Comparison of ENCODE assay signal across 19 mouse cellular contexts in genomic region chr4:155185845-155186244, GRCm38 (mm10). TPM values are rescaled to one million over a fixed set of nuclear protein-coding genes. Genes with fewer than 3 reads are reported as not detected.
A peak's percentile ranks its signal among the peaks of the same experiment; 100 is the strongest.
DNase-seq lines count a peak whose midpoint lies in the region; ATAC-seq and TF ChIP-seq lines count a peak whose summit lies in the region.
"Had no signal": no experiment of that assay in that cellular context is flagged by ENCODE, and none has a peak within 500 bp of the region (broad histone marks: within the 10 kb centered on the region; RNA-seq: fewer than 3 reads in every experiment).

No protein-coding gene starts in this region.

- no peak for TF ChIP-seq CTCF in heart, postnatal 0 days (IDR thresholded peaks at IDR 0.05; ENCODE audit: low read depth)
- TF ChIP-seq CTCF in stomach, postnatal 0 days (IDR thresholded peaks at IDR 0.05; ENCODE audit: low read depth), result no peak

- no peak overlapping the region for H3K27ac ChIP-seq in heart, embryonic 11.5 days (ENCODE audit: low read depth, low read length)
- 0 out of 2 replicates have a peak overlapping the region, but pooled peaks have one; percentile 61 for H3K27ac ChIP-seq in heart, postnatal 0 days (ENCODE audit: low read depth)
- peak overlapping the region; percentile 10; the same call in 1 of the 2 replicates for H3K27ac ChIP-seq in limb, embryonic 13.5 days
- H3K27ac ChIP-seq in limb, embryonic 10.5 days, result no peak overlapping the region
- H3K27ac ChIP-seq in stomach, postnatal 0 days (replicated peaks), result 0 out of 2 replicates have a peak overlapping the region, but pooled peaks have one; percentile 53
- H3K27ac ChIP-seq: embryonic facial prominence, embryonic 10.5 days; forebrain, embryonic 15.5 days; hindbrain, embryonic 13.5 days had no signal

- H3K36me3 ChIP-seq in heart, embryonic 11.5 days (ENCODE audit: control insufficient read depth, insufficient read depth, low read length), result no peaks in the 10 kb centered on the region
- no peaks in the 10 kb centered on the region for H3K36me3 ChIP-seq in heart, postnatal 0 days (replicated peaks; ENCODE audit: control insufficient read depth, insufficient read depth, low read length)
- H3K36me3 ChIP-seq in limb, embryonic 13.5 days, result peaks cover 4% of the 10 kb centered on the region; the same call in 1 of the 2 replicates
- peaks cover 9% of the 10 kb centered on the region; the same call in 1 of the 2 replicates for H3K36me3 ChIP-seq in limb, embryonic 10.5 days
- H3K36me3 ChIP-seq in stomach, postnatal 0 days (ENCODE audit: control insufficient read depth, insufficient read depth, low read length), result no peaks in the 10 kb centered on the region
- H3K36me3 ChIP-seq: forebrain, embryonic 15.5 days; hindbrain, embryonic 13.5 days; intestine, embryonic 15.5 days had no signal

- H3K9ac ChIP-seq in heart, embryonic 11.5 days (ENCODE audit: low read depth, low read length), result 0 out of 2 replicates have a peak overlapping the region, but pooled peaks have one; percentile 36
- H3K9ac ChIP-seq in heart, postnatal 0 days (replicated peaks; ENCODE audit: low read depth, low read length), result no peak overlapping the region
- H3K9ac ChIP-seq in limb, embryonic 13.5 days, result no peak overlapping the region
- no peak overlapping the region for H3K9ac ChIP-seq in stomach, postnatal 0 days (ENCODE audit: low read length)
- H3K9ac ChIP-seq: forebrain, embryonic 15.5 days; hindbrain, embryonic 13.5 days; intestine, embryonic 15.5 days had no signal

- no peak for ATAC-seq in heart, embryonic 11.5 days (replicated peaks; ENCODE audit: insufficient number of reproducible peaks, low FRiP score, low TSS enrichment)
- ATAC-seq in heart, postnatal 0 days (ENCODE audit: insufficient read depth, low read depth), result no peak
- ATAC-seq in limb, embryonic 13.5 days (ENCODE audit: low FRiP score, low read depth), result no peak
- no peak for ATAC-seq in stomach, postnatal 0 days (ENCODE audit: low FRiP score, low TSS enrichment)
- ATAC-seq: forebrain, embryonic 15.5 days; intestine, embryonic 15.5 days had no signal

- 88% methylated on average over 9 of the region's 9 CpGs for WGBS in heart, embryonic 11.5 days (ENCODE audit: insufficient replicate concordance)
- WGBS in heart, postnatal 0 days, result 83% methylated on average over 9 of the region's 9 CpGs
- WGBS in limb, embryonic 13.5 days, result 90% methylated on average over 9 of the region's 9 CpGs
- WGBS in limb, embryonic 10.5 days, result 92% methylated on average over 9 of the region's 9 CpGs
- 83% methylated on average over 9 of the region's 9 CpGs for WGBS in stomach, postnatal 0 days

- no peaks in the 10 kb centered on the region for H3K9me3 ChIP-seq in heart, embryonic 11.5 days (replicated peaks; ENCODE audit: control insufficient read depth, low read length)
- H3K9me3 ChIP-seq in heart, postnatal 0 days (replicated peaks; ENCODE audit: control insufficient read depth, low read length), result no peaks in the 10 kb centered on the region
- H3K9me3 ChIP-seq in limb, embryonic 13.5 days, result no peaks in the 10 kb centered on the region
- H3K9me3 ChIP-seq in limb, embryonic 10.5 days (replicated peaks), result no peaks in the 10 kb centered on the region
- H3K9me3 ChIP-seq in stomach, postnatal 0 days (ENCODE audit: control insufficient read depth, low read length), result no peaks in the 10 kb centered on the region
- H3K9me3 ChIP-seq: embryonic facial prominence, embryonic 10.5 days; forebrain, embryonic 15.5 days; hindbrain, embryonic 13.5 days; intestine, embryonic 15.5 days had no signal

- no peak overlapping the region for H3K4me2 ChIP-seq in heart, embryonic 11.5 days
- no peak overlapping the region for H3K4me2 ChIP-seq in heart, postnatal 0 days (ENCODE audit: low read depth, low read length)
- H3K4me2 ChIP-seq in limb, embryonic 13.5 days (replicated peaks), result no peak overlapping the region
- no peak overlapping the region for H3K4me2 ChIP-seq in stomach, postnatal 0 days (replicated peaks; ENCODE audit: low read depth)
- H3K4me2 ChIP-seq: forebrain, embryonic 15.5 days; hindbrain, embryonic 13.5 days; intestine, embryonic 15.5 days had no signal

- no peaks in the 10 kb centered on the region for H3K27me3 ChIP-seq in heart, embryonic 11.5 days (ENCODE audit: control insufficient read depth, insufficient read depth, low read length)
- H3K27me3 ChIP-seq in heart, postnatal 0 days (ENCODE audit: control insufficient read depth, insufficient read depth, low read length), result no peaks in the 10 kb centered on the region
- no peaks in the 10 kb centered on the region for H3K27me3 ChIP-seq in limb, embryonic 13.5 days
- H3K27me3 ChIP-seq in limb, embryonic 10.5 days (ENCODE audit: low read depth, poor library complexity, severe bottlenecking), result no peaks in the 10 kb centered on the region
- H3K27me3 ChIP-seq in stomach, postnatal 0 days (ENCODE audit: control insufficient read depth, insufficient read depth, low read length), result no peaks in the 10 kb centered on the region
- H3K27me3 ChIP-seq: CH12.LX; forebrain, embryonic 15.5 days; hindbrain, embryonic 13.5 days; intestine, embryonic 15.5 days had no signal

- no peak for TF ChIP-seq EP300 in heart, postnatal 0 days (IDR thresholded peaks at IDR 0.05; ENCODE audit: low read depth)
- no peak for TF ChIP-seq EP300 in stomach, postnatal 0 days (optimal IDR thresholded peaks at IDR 0.05)

- peaks cover 72% of the 10 kb centered on the region for H3K4me1 ChIP-seq in heart, embryonic 11.5 days (ENCODE audit: control insufficient read depth, insufficient read depth, low read length)
- peaks cover 80% of the 10 kb centered on the region for H3K4me1 ChIP-seq in heart, postnatal 0 days (ENCODE audit: control insufficient read depth, insufficient read depth)
- peaks cover 87% of the 10 kb centered on the region for H3K4me1 ChIP-seq in limb, embryonic 13.5 days
- H3K4me1 ChIP-seq in limb, embryonic 10.5 days, result peaks cover 83% of the 10 kb centered on the region
- peaks cover 33% of the 10 kb centered on the region for H3K4me1 ChIP-seq in stomach, postnatal 0 days (replicated peaks; ENCODE audit: control insufficient read depth, insufficient read depth)

- no peak overlapping the region for H3K4me3 ChIP-seq in heart, embryonic 11.5 days (ENCODE audit: low read depth, low read length)
- no peak overlapping the region for H3K4me3 ChIP-seq in heart, postnatal 0 days (ENCODE audit: low read depth, low read length)
- no peak overlapping the region for H3K4me3 ChIP-seq in limb, embryonic 13.5 days
- H3K4me3 ChIP-seq in limb, embryonic 10.5 days, result no peak overlapping the region
- no peak overlapping the region for H3K4me3 ChIP-seq in stomach, postnatal 0 days (ENCODE audit: low read depth, low read length)
- H3K4me3 ChIP-seq: embryonic facial prominence, embryonic 10.5 days; forebrain, embryonic 15.5 days; hindbrain, embryonic 13.5 days; intestine, embryonic 15.5 days had no signal

- DNase-seq in heart, adult 8-10 months (ENCODE audit: low spot score), result no peak
- no peak for DNase-seq in heart, postnatal 0 days (ENCODE audit: low spot score)
- no peak for DNase-seq in heart, adult 9 months (ENCODE audit: low spot score in 2 of 2)
- no peak for DNase-seq in limb, embryonic 10.5 days (ENCODE audit: low spot score)
- no peak for DNase-seq in stomach, postnatal 0 days (ENCODE audit: low spot score)
- DNase-seq: adrenal gland, adult 8-10 months; adrenal gland, postnatal 36 days; cerebellum, adult 2 months; cerebellum, postnatal 10 days; gastrocnemius, postnatal 14 days; heart, postnatal 36 days; kidney, adult 18-20 months had no signal

RNA-seq across cellular contexts. Expression of gene Ski, which starts 36.5 kb away (rescaled TPM):
- polyA plus RNA-seq in heart, embryonic 11.5 days (2014; fragmentation: Nextera tagmentation; extraction: Ambion mirVana), result 14.6 and 14.8 TPM in 2 replicates
- 10 to 100 TPM; 44.5 to 53.3 (median 49.0) TPM for total RNA-seq in heart, adult 8-10 months (2022)
- 53.2 and 60.6 TPM in 2 replicates for total RNA-seq in heart, postnatal 0 days (2014; rRNA removed; ENCODE audit: low replicate concordance)
- polyA plus RNA-seq in heart, postnatal 0 days (2015; fragmentation: Nextera tagmentation; extraction: Ambion mirVana), result 7.7 and 9.3 TPM in 2 replicates
- 24.4 and 24.8 TPM in 2 replicates for polyA plus RNA-seq in limb, embryonic 13.5 days (2015; fragmentation: Nextera tagmentation; extraction: Ambion mirVana)
- polyA plus RNA-seq in limb, embryonic 10.5 days (2016; fragmentation: Nextera tagmentation; extraction: Ambion mirVana), result 9.6 and 10.6 TPM in 2 replicates
- polyA plus RNA-seq in stomach, postnatal 0 days (2015; fragmentation: Nextera tagmentation; extraction: Ambion mirVana), result 9.7 and 10.8 TPM in 2 replicates

Comparison
In these comparisons a context has a peak if more than half of its experiments do, and no peak if none do; other contexts are left out.
1. H3K27ac ChIP-seq: peak in heart, postnatal 0 days (single experiment), limb, embryonic 13.5 days (single experiment) and stomach, postnatal 0 days (single experiment); none in heart, embryonic 11.5 days (single experiment) and limb, embryonic 10.5 days (single experiment).